Mouse (Mus musculus) stomach, postnatal 0 days (tissue): ENCODE measurements around the gene Plxnd1.

Experiments
- CTCF ChIP-seq: IDR thresholded peaks from 2 replicates; pipeline ENCODE4 v1.5.1; 2016; ENCODE audit warnings: antibody characterized with exemption, low read depth, mild to moderate bottlenecking, moderate library complexity
- EP300 ChIP-seq: optimal IDR thresholded peaks from 2 replicates; pipeline ENCODE3; 2016; ENCODE audit warnings: antibody characterized with exemption

GRCm38 (mm10) chr6:116004069-116004468 lies 9.3 kb upstream of the Plxnd1 start:
- TF ChIP-seq CTCF (no peak), EP300 (no peak)
